Mouse (Mus musculus) retina, postnatal 1 day (tissue): ENCODE data around the gene Pnmal1.
A peak's percentile ranks its signal among the peaks of the same experiment; 100 is the strongest.

Experiments used
- DNase-seq: peaks from one replicate; pipeline ENCODE4 v3.0.0-alpha.2; 2012

The Pnmal1 gene

GRCm38 (mm10) chr7:16999650-17000049 lies 40.2 kb downstream of the Pnmal1 start:
- DNase-seq: peak; percentile 85

GRCm38 (mm10) chr7:17002375-17003195 lies 43.1 kb downstream of the Pnmal1 start:
- DNase-seq: peak; percentile 90

GRCm38 (mm10) chr7:17003230-17003960 lies 43.9 kb downstream of the Pnmal1 start:
- DNase-seq: no peak

DNA sequence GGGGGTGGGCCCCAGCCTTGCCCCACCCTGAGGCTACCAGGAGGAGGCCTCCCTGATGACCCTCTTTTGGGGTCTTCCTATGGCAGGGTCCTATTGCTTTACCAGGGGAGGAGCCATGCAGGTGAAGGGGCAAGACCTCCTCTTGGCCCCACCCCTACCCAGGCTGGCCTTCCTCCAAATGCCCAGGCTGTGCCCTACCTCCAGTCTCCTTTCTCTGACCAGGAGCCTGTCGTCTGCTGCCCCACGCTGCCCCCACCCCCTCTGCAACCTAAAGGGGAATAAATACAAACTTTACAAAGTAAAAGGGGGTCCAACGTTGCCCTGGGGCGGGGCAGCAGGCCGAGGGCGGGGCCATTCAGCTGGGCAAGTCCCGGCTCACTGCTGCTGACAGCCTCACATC lies 45.2 kb downstream of the Pnmal1 start:
- DNase-seq: no peak

GRCm38 (mm10) chr7:17007300-17007699 lies 47.8 kb downstream of the Pnmal1 start:
- DNase-seq: peak; percentile 56

- DNase-seq: no peak
These were observed 50.0 kb downstream of the Pnmal1 start for GRCm38 (mm10) chr7:17009326-17010009.

DNA sequence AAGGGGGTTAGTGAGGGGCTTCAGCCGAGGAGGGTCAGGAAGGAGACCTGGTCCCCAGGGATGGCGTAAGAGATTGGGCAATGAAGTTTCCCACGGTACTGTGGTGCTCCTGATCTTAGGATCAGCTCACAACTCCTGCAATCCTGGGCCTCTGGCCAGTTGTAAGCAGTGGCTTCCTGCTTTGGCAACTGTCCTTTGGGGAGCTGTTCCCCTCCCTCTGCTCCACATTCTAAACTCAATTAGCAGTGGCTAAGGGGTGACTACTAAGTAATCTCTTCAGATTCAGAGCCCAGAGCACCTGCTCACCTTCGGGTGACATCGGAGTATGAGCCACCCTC lies 50.5 kb downstream of the Pnmal1 start:
- DNase-seq: no peak

- DNase-seq: no peak
These were observed 52.6 kb downstream of the Pnmal1 start for GRCm38 (mm10) chr7:17011909-17012590.
